Mouse (Mus musculus) layer of hippocampus, adult 9-10 months (tissue): ENCODE data around the gene Tubb3.

Experiments used
- DNase-seq: peaks from one replicate; pipeline ENCODE4 v3.0.0; 2022; ENCODE audit warnings: low spot score

The Tubb3 gene

GRCm38 (mm10) chr8:123411246-123411645 lies at the start of gene Tubb3:
Gene Tubb3 (plus strand): TSS chr8:123411424.
- peak; percentile 62 for DNase-seq

GRCm38 (mm10) chr8:123373403-123374238 lies 37.6 kb upstream of the Tubb3 start, which contains the start of gene Tcf25:
Gene Tcf25 (plus strand): TSS chr8:123373753.
- DNase-seq, result peak; percentile 87

GRCm38 (mm10) chr8:123374239-123374578 lies 37.0 kb upstream of the Tubb3 start:
- peak; percentile 76 for DNase-seq

- DNase-seq, result no peak
These were observed 35.5 kb upstream of the Tubb3 start for GRCm38 (mm10) chr8:123375701-123376100.

- no peak for DNase-seq
These were observed 35.1 kb upstream of the Tubb3 start for GRCm38 (mm10) chr8:123376106-123376505.

- DNase-seq, result no peak
These were observed 29.5 kb upstream of the Tubb3 start for GRCm38 (mm10) chr8:123381711-123382110.

GRCm38 (mm10) chr8:123382516-123382915 lies 28.7 kb upstream of the Tubb3 start:
- DNase-seq, result no peak

GRCm38 (mm10) chr8:123384883-123385540 lies 26.2 kb upstream of the Tubb3 start:
- no peak for DNase-seq

GRCm38 (mm10) chr8:123387041-123387440 lies 24.2 kb upstream of the Tubb3 start:
- no peak for DNase-seq

GRCm38 (mm10) chr8:123387801-123388200 lies 23.4 kb upstream of the Tubb3 start:
- DNase-seq, result no peak

- no peak for DNase-seq
These were observed 22.2 kb upstream of the Tubb3 start for GRCm38 (mm10) chr8:123389026-123389425.

GRCm38 (mm10) chr8:123398308-123398707 lies 12.9 kb upstream of the Tubb3 start:
- DNase-seq, result no peak

GRCm38 (mm10) chr8:123401936-123402335 lies 9.3 kb upstream of the Tubb3 start:
- DNase-seq, result no peak

GRCm38 (mm10) chr8:123402730-123403326 lies 8.4 kb upstream of the Tubb3 start:
- DNase-seq, result no peak

GRCm38 (mm10) chr8:123404521-123404920 lies 6.7 kb upstream of the Tubb3 start:
- no peak for DNase-seq

GRCm38 (mm10) chr8:123406786-123407185 lies 4.4 kb upstream of the Tubb3 start, which contains the start of gene Mc1r:
Gene Mc1r (plus strand): TSS chr8:123407107.
- peak; percentile 46 for DNase-seq

GRCm38 (mm10) chr8:123407612-123408011 lies 3.6 kb upstream of the Tubb3 start:
- DNase-seq, result no peak

GRCm38 (mm10) chr8:123408586-123409544 lies 2.4 kb upstream of the Tubb3 start:
- no peak for DNase-seq

- DNase-seq, result peak; percentile 35
These were observed 1.1 kb upstream of the Tubb3 start for GRCm38 (mm10) chr8:123410049-123410587.

GRCm38 (mm10) chr8:123410788-123411187 lies 436 bp upstream of the Tubb3 start:
- DNase-seq, result no peak

- no peak for DNase-seq
These were observed 630 bp downstream of the Tubb3 start for GRCm38 (mm10) chr8:123411781-123412327.
